Mouse (Mus musculus): ENCODE measurements around the gene Olah. TPM values are rescaled to one million over a fixed set of nuclear protein-coding genes. Genes with fewer than 3 reads are reported as not detected.

The Olah gene
- polyA plus RNA-seq, 1 experiment from 2014 or later: not detected

GRCm38 (mm10) chr2:3415676-3416075 is 18.7 kb upstream of the Olah start:
- Histone ChIP-seq H3K9ac (no peak overlapping the region), H3K36me3 (no peaks in the 10 kb centered on the region), H3K9me3 (no peaks in the 10 kb centered on the region), H3K27me3 (peaks cover 7% of the 10 kb centered on the region; the same call in 1 of the 2 replicates), H3K4me3 (no peak overlapping the region), H3K27ac (no peak overlapping the region), H3K4me2 (replicated peaks) (no peak overlapping the region), H3K4me1 (no peaks in the 10 kb centered on the region)
- WGBS: 30% methylated on average over 1 of the region's 1 CpGs
- ATAC-seq (ENCODE audit: insufficient number of reproducible peaks, insufficient read depth, low FRiP score, low TSS enrichment): no peak

GRCm38 (mm10) chr2:3414241-3414640 is 17.2 kb upstream of the Olah start:
- no peaks in the 10 kb centered on the region for H3K4me1 ChIP-seq
- no peak overlapping the region for H3K27ac ChIP-seq
- WGBS: 34% methylated on average over 4 of the region's 4 CpGs
- no peak for ATAC-seq (ENCODE audit: insufficient number of reproducible peaks, insufficient read depth, low FRiP score, low TSS enrichment)
- no peak overlapping the region for H3K9ac ChIP-seq
- H3K4me3 ChIP-seq: no peak overlapping the region
- H3K36me3 ChIP-seq: no peaks in the 10 kb centered on the region
- H3K27me3 ChIP-seq: peaks cover 7% of the 10 kb centered on the region; the same call in 1 of the 2 replicates
- H3K9me3 ChIP-seq: no peaks in the 10 kb centered on the region
- no peak overlapping the region for H3K4me2 ChIP-seq (replicated peaks)

GRCm38 (mm10) chr2:3407756-3408155 is 10.7 kb upstream of the Olah start:
- no peak overlapping the region for H3K4me2 ChIP-seq (replicated peaks)
- no peak for ATAC-seq (ENCODE audit: insufficient number of reproducible peaks, insufficient read depth, low FRiP score, low TSS enrichment)
- no peaks in the 10 kb centered on the region for H3K9me3 ChIP-seq
- no peak overlapping the region for H3K4me3 ChIP-seq
- WGBS: 80% methylated on average over 7 of the region's 7 CpGs
- H3K36me3 ChIP-seq: no peaks in the 10 kb centered on the region
- H3K9ac ChIP-seq: no peak overlapping the region
- H3K4me1 ChIP-seq: no peaks in the 10 kb centered on the region
- H3K27me3 ChIP-seq: no peaks in the 10 kb centered on the region
- no peak overlapping the region for H3K27ac ChIP-seq

DNA sequence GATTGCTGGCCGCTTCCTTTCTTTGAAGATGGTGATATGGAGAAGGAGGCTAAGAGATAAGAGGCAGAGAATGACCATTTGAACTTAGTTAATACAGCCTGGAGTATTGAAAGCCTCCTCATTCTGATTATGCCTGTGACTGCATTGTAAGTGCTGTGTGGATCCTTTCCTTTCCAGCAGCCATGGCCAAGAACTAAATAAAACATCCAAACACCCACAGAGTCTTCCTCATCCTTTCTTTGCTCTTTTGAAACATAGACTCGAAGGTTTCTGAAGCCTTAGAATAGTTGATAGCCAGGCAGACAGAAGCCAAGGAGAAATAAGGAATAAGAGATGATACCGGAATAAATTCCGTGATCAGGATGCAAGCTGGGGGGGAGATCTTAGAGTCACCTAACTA is 9.0 kb upstream of the Olah start:
- WGBS: 79% methylated on average over 4 of the region's 4 CpGs
- H3K36me3 ChIP-seq: no peaks in the 10 kb centered on the region

GRCm38 (mm10) chr2:3391945-3392344 is 5.1 kb downstream of the Olah start:
- 71% methylated on average over 2 of the region's 2 CpGs for WGBS

More for the DNA sequence above, 9.0 kb upstream of the Olah start:
- no peak overlapping the region for H3K4me2 ChIP-seq (replicated peaks)
- no peak for ATAC-seq (ENCODE audit: insufficient number of reproducible peaks, insufficient read depth, low FRiP score, low TSS enrichment)
- no peaks in the 10 kb centered on the region for H3K9me3 ChIP-seq
- H3K9ac ChIP-seq: no peak overlapping the region
- no peaks in the 10 kb centered on the region for H3K4me1 ChIP-seq
- no peaks in the 10 kb centered on the region for H3K27me3 ChIP-seq
- no peak overlapping the region for H3K4me3 ChIP-seq
- H3K27ac ChIP-seq: no peak overlapping the region

GRCm38 (mm10) chr2:3387105-3387860 is 9.7 kb downstream of the Olah start:
- H3K27me3 ChIP-seq: no peaks in the 10 kb centered on the region
- no peak overlapping the region for H3K27ac ChIP-seq
- H3K4me1 ChIP-seq: no peaks in the 10 kb centered on the region
- no peak overlapping the region for H3K9ac ChIP-seq
- no peak overlapping the region for H3K4me3 ChIP-seq
- H3K4me2 ChIP-seq (replicated peaks): no peak overlapping the region
- no peak for ATAC-seq (ENCODE audit: insufficient number of reproducible peaks, insufficient read depth, low FRiP score, low TSS enrichment)
- H3K9me3 ChIP-seq: no peaks in the 10 kb centered on the region
- WGBS: 80% methylated on average over 6 of the region's 6 CpGs
- H3K36me3 ChIP-seq: no peaks in the 10 kb centered on the region

More at GRCm38 (mm10) chr2:3391945-3392344, 5.1 kb downstream of the Olah start:
- no peak overlapping the region for H3K27ac ChIP-seq
- no peak overlapping the region for H3K4me2 ChIP-seq (replicated peaks)
- H3K9me3 ChIP-seq: no peaks in the 10 kb centered on the region
- H3K27me3 ChIP-seq: no peaks in the 10 kb centered on the region
- no peaks in the 10 kb centered on the region for H3K4me1 ChIP-seq
- H3K9ac ChIP-seq: no peak overlapping the region
- H3K36me3 ChIP-seq: no peaks in the 10 kb centered on the region
- H3K4me3 ChIP-seq: no peak overlapping the region
- no peak for ATAC-seq (ENCODE audit: insufficient number of reproducible peaks, insufficient read depth, low FRiP score, low TSS enrichment)

DNA sequence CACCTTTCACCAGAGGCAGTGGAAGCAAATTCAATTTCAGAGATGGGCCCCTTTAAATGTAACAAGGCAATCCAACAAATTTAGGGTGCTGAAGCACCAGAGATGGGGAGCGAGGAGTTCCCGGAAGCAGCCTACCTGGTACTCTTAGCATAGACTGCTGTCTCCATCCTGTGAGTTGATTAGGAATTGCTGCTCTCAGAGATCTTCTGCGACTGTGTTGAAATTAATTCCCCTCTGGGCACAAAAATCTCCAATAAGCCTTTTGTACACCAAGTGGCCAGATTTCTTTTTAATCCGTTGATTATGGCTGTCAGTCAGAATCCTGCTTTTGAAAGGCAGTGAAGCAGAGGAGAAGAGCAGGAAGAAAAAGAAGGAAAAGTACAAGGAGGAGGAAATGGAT is 31.9 kb downstream of the Olah start:
- H3K9ac ChIP-seq: no peak overlapping the region
- H3K4me3 ChIP-seq: no peak overlapping the region
- no peaks in the 10 kb centered on the region; the same call in 1 of the 2 replicates for H3K27me3 ChIP-seq
- H3K4me2 ChIP-seq (replicated peaks): no peak overlapping the region
- H3K4me1 ChIP-seq: no peaks in the 10 kb centered on the region
- no peak for ATAC-seq (ENCODE audit: insufficient number of reproducible peaks, insufficient read depth, low FRiP score, low TSS enrichment)
- H3K36me3 ChIP-seq: no peaks in the 10 kb centered on the region
- no peaks in the 10 kb centered on the region for H3K9me3 ChIP-seq
- no peak overlapping the region for H3K27ac ChIP-seq
- WGBS: 60% methylated on average over 4 of the region's 4 CpGs

GRCm38 (mm10) chr2:3361067-3361466 is 35.9 kb downstream of the Olah start:
- Histone ChIP-seq H3K4me1 (no peaks in the 10 kb centered on the region), H3K4me2 (replicated peaks) (no peak overlapping the region), H3K27me3 (no peaks in the 10 kb centered on the region; the same call in 1 of the 2 replicates), H3K36me3 (no peaks in the 10 kb centered on the region), H3K4me3 (no peak overlapping the region), H3K9ac (no peak overlapping the region), H3K27ac (no peak overlapping the region), H3K9me3 (no peaks in the 10 kb centered on the region)
- 80% methylated on average over 3 of the region's 3 CpGs for WGBS
- ATAC-seq (ENCODE audit: insufficient number of reproducible peaks, insufficient read depth, low FRiP score, low TSS enrichment): no peak

DNA sequence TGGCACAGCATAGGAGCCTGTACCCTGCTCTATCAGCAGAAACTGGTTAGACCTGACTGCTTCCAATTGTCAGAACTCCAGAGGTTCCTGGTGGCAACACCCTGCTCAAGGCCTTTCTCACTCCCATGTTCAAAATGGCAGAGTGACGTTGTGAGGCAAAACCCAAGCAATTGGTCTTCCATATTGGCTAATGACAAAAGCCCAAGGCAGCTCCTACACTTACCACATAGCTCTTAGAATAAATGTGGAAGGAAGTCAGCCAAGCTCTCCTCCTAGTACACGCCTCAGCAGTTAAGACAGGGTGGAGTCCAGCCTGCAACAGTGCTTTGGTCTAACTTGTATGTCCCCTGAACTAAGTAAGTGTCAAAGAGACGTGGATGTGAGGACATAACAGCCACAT is 39.1 kb downstream of the Olah start:
- Histone ChIP-seq H3K4me3 (no peak overlapping the region), H3K27me3 (no peaks in the 10 kb centered on the region), H3K27ac (no peak overlapping the region), H3K4me1 (no peaks in the 10 kb centered on the region), H3K9me3 (no peaks in the 10 kb centered on the region), H3K9ac (no peak overlapping the region), H3K4me2 (replicated peaks) (no peak overlapping the region), H3K36me3 (no peaks in the 10 kb centered on the region)
- WGBS: 75% methylated on average over 3 of the region's 3 CpGs
- ATAC-seq (ENCODE audit: insufficient number of reproducible peaks, insufficient read depth, low FRiP score, low TSS enrichment): no peak

- no peak overlapping the region for H3K4me3 ChIP-seq
- H3K9ac ChIP-seq: no peak overlapping the region
- no peaks in the 10 kb centered on the region for H3K9me3 ChIP-seq
- H3K36me3 ChIP-seq: no peaks in the 10 kb centered on the region
- H3K4me2 ChIP-seq (replicated peaks): no peak overlapping the region
- H3K27me3 ChIP-seq: no peaks in the 10 kb centered on the region
- no peak for ATAC-seq (ENCODE audit: insufficient number of reproducible peaks, insufficient read depth, low FRiP score, low TSS enrichment)
- no peaks in the 10 kb centered on the region for H3K4me1 ChIP-seq
- no peak overlapping the region for H3K27ac ChIP-seq
- WGBS: 77% methylated on average over 3 of the region's 3 CpGs
Observed at GRCm38 (mm10) chr2:3356311-3356710, 40.7 kb downstream of the Olah start.

DNA sequence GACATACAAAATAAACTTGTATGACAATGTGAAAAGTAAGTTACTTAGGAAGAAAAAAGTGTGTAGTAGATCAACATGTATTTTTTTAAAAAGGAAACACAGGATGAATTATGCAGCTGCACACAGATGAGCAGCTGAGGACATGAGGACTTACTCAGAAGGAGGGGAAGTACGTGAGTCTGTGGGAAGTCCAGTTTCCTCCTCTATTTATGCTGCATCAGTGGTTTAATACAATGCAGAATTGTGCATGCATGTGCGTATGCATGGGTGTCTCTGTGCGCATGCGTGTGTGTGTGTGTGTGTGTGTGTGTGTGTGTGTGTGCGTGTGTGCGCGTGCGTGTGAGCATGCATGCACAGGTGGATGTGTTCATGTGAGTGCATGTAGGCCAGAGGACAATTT is 41.2 kb downstream of the Olah start:
- Histone ChIP-seq H3K4me2 (replicated peaks) (no peak overlapping the region), H3K9me3 (no peaks in the 10 kb centered on the region), H3K4me3 (no peak overlapping the region), H3K27me3 (no peaks in the 10 kb centered on the region), H3K4me1 (no peaks in the 10 kb centered on the region), H3K9ac (no peak overlapping the region), H3K36me3 (no peaks in the 10 kb centered on the region), H3K27ac (no peak overlapping the region)
- no peak for ATAC-seq (ENCODE audit: insufficient number of reproducible peaks, insufficient read depth, low FRiP score, low TSS enrichment)
- WGBS: 88% methylated on average over 8 of the region's 8 CpGs

GRCm38 (mm10) chr2:3353160-3353559 is 43.9 kb downstream of the Olah start:
- Histone ChIP-seq H3K4me2 (replicated peaks) (no peak overlapping the region), H3K9ac (no peak overlapping the region), H3K4me3 (no peak overlapping the region), H3K27me3 (no peaks in the 10 kb centered on the region), H3K4me1 (no peaks in the 10 kb centered on the region), H3K9me3 (no peaks in the 10 kb centered on the region), H3K27ac (no peak overlapping the region), H3K36me3 (no peaks in the 10 kb centered on the region)
- no peak for ATAC-seq (ENCODE audit: insufficient number of reproducible peaks, insufficient read depth, low FRiP score, low TSS enrichment)
